Mouse (Mus musculus): ENCODE results near the gene Alkbh2. TPM values are rescaled to one million over a fixed set of nuclear protein-coding genes. Genes with fewer than 3 reads are reported as not detected.

Alkbh2 gene
- polyA plus RNA-seq, 1 experiment from 2014 or later: 12.6 TPM

GRCm38 (mm10) chr5:114091057-114091807 is 36.8 kb downstream of the Alkbh2 start, which contains the start of gene Svop:
Svop (minus strand) TSS chr5:114091570.
- peak within 1 kb of the TSS; percentile 79 for H3K27ac ChIP-seq (ENCODE audit: low read depth, low read length)
- peak within 1 kb of the TSS; percentile 39 for H3K4me3 ChIP-seq (ENCODE audit: low read depth, low read length)
- WGBS: 2% methylated on average over 40 of the region's 40 CpGs
- peaks cover 3% of the 10 kb centered on the region; the same call in 1 of the 2 replicates for H3K4me1 ChIP-seq (replicated peaks; ENCODE audit: control insufficient read depth, insufficient read depth, low read length)
- ATAC-seq (replicated peaks; ENCODE audit: low FRiP score): peak; percentile 64
- peak within 1 kb of the TSS; percentile 45 for H3K4me2 ChIP-seq (ENCODE audit: low read depth, low read length, severe bottlenecking)
- no peaks in the 10 kb centered on the region for H3K36me3 ChIP-seq (ENCODE audit: control insufficient read depth, insufficient read depth, low read length)
- peak; percentile 92 for DNase-seq (ENCODE audit: low spot score)
- no peaks in the 10 kb centered on the region for H3K27me3 ChIP-seq (ENCODE audit: control insufficient read depth, insufficient read depth, low read length)
- H3K9ac ChIP-seq (ENCODE audit: low read length): peak within 1 kb of the TSS; percentile 71
- no peaks in the 10 kb centered on the region for H3K9me3 ChIP-seq (ENCODE audit: control insufficient read depth, low read length)

GRCm38 (mm10) chr5:114090421-114091013 is 37.5 kb downstream of the Alkbh2 start:
- 19% methylated on average over 7 of the region's 7 CpGs for WGBS
- Histone ChIP-seq H3K36me3 (ENCODE audit: control insufficient read depth, insufficient read depth, low read length) (no peaks in the 10 kb centered on the region), H3K4me2 (ENCODE audit: low read depth, low read length, severe bottlenecking) (peak overlapping the region; percentile 45), H3K27ac (ENCODE audit: low read depth, low read length) (no peak overlapping the region), H3K9ac (ENCODE audit: low read length) (peak overlapping the region; percentile 71), H3K4me1 (replicated peaks; ENCODE audit: control insufficient read depth, insufficient read depth, low read length) (peaks cover 3% of the 10 kb centered on the region; the same call in 1 of the 2 replicates), H3K4me3 (ENCODE audit: low read depth, low read length) (peak overlapping the region; percentile 39), H3K27me3 (ENCODE audit: control insufficient read depth, insufficient read depth, low read length) (no peaks in the 10 kb centered on the region), H3K9me3 (ENCODE audit: control insufficient read depth, low read length) (no peaks in the 10 kb centered on the region)
- no peak for ATAC-seq (replicated peaks; ENCODE audit: low FRiP score)
- no peak for DNase-seq (ENCODE audit: low spot score)

GRCm38 (mm10) chr5:114087875-114088480 is 40.0 kb downstream of the Alkbh2 start:
- Histone ChIP-seq H3K9ac (ENCODE audit: low read length) (no peak overlapping the region), H3K4me2 (ENCODE audit: low read depth, low read length, severe bottlenecking) (no peak overlapping the region), H3K27ac (ENCODE audit: low read depth, low read length) (no peak overlapping the region), H3K36me3 (ENCODE audit: control insufficient read depth, insufficient read depth, low read length) (no peaks in the 10 kb centered on the region), H3K9me3 (ENCODE audit: control insufficient read depth, low read length) (no peaks in the 10 kb centered on the region), H3K4me1 (replicated peaks; ENCODE audit: control insufficient read depth, insufficient read depth, low read length) (peaks cover 3% of the 10 kb centered on the region; the same call in 1 of the 2 replicates), H3K27me3 (ENCODE audit: control insufficient read depth, insufficient read depth, low read length) (no peaks in the 10 kb centered on the region), H3K4me3 (ENCODE audit: low read depth, low read length) (no peak overlapping the region)
- ATAC-seq (replicated peaks; ENCODE audit: low FRiP score) (no peak), DNase-seq (ENCODE audit: low spot score) (no peak)
- 79% methylated on average over 12 of the region's 12 CpGs for WGBS

GRCm38 (mm10) chr5:114085501-114085900 is 42.5 kb downstream of the Alkbh2 start:
- H3K9me3 ChIP-seq (ENCODE audit: control insufficient read depth, low read length): no peaks in the 10 kb centered on the region
- DNase-seq (ENCODE audit: low spot score): no peak
- H3K27ac ChIP-seq (ENCODE audit: low read depth, low read length): no peak overlapping the region
- no peak overlapping the region for H3K4me2 ChIP-seq (ENCODE audit: low read depth, low read length, severe bottlenecking)
- WGBS: 84% methylated on average over 14 of the region's 14 CpGs
- ATAC-seq (replicated peaks; ENCODE audit: low FRiP score): no peak
- H3K9ac ChIP-seq (ENCODE audit: low read length): no peak overlapping the region
- no peaks in the 10 kb centered on the region for H3K27me3 ChIP-seq (ENCODE audit: control insufficient read depth, insufficient read depth, low read length)
- no peaks in the 10 kb centered on the region for H3K4me1 ChIP-seq (replicated peaks; ENCODE audit: control insufficient read depth, insufficient read depth, low read length)
- no peaks in the 10 kb centered on the region for H3K36me3 ChIP-seq (ENCODE audit: control insufficient read depth, insufficient read depth, low read length)
- no peak overlapping the region for H3K4me3 ChIP-seq (ENCODE audit: low read depth, low read length)

GRCm38 (mm10) chr5:114077009-114077408 is 51.0 kb downstream of the Alkbh2 start:
- WGBS: 58% methylated on average over 8 of the region's 8 CpGs
- H3K27ac ChIP-seq (ENCODE audit: low read depth, low read length): no peak overlapping the region
- no peaks in the 10 kb centered on the region for H3K9me3 ChIP-seq (ENCODE audit: control insufficient read depth, low read length)
- no peaks in the 10 kb centered on the region for H3K27me3 ChIP-seq (ENCODE audit: control insufficient read depth, insufficient read depth, low read length)
- H3K36me3 ChIP-seq (ENCODE audit: control insufficient read depth, insufficient read depth, low read length): no peaks in the 10 kb centered on the region
- ATAC-seq (replicated peaks; ENCODE audit: low FRiP score): no peak
- no peaks in the 10 kb centered on the region for H3K4me1 ChIP-seq (replicated peaks; ENCODE audit: control insufficient read depth, insufficient read depth, low read length)
- no peak for DNase-seq (ENCODE audit: low spot score)
- no peak overlapping the region for H3K9ac ChIP-seq (ENCODE audit: low read length)
- no peak overlapping the region for H3K4me2 ChIP-seq (ENCODE audit: low read depth, low read length, severe bottlenecking)
- no peak overlapping the region for H3K4me3 ChIP-seq (ENCODE audit: low read depth, low read length)

Other genes with a start within 250 kb of the Alkbh2 start
- 231 and 246 TPM in 2 replicates for gene Coro1c, start 219.5 kb downstream of the Alkbh2 start, polyA plus RNA-seq (2014; fragmentation: Nextera tagmentation; extraction: Ambion mirVana)
- gene Ssh1, start 134.3 kb downstream of the Alkbh2 start, polyA plus RNA-seq (2014; fragmentation: Nextera tagmentation; extraction: Ambion mirVana): 25.7 and 28.7 TPM in 2 replicates
- gene Dao, start 124.5 kb downstream of the Alkbh2 start, polyA plus RNA-seq (2014; fragmentation: Nextera tagmentation; extraction: Ambion mirVana): not detected in 2 replicates
- gene Usp30, start 62.8 kb downstream of the Alkbh2 start, polyA plus RNA-seq (2014; fragmentation: Nextera tagmentation; extraction: Ambion mirVana): 13.9 and 14.0 TPM in 2 replicates
- gene Svop, start 36.6 kb downstream of the Alkbh2 start, polyA plus RNA-seq (2014; fragmentation: Nextera tagmentation; extraction: Ambion mirVana): 17.6 and 19.4 TPM in 2 replicates
- 49.4 and 50.6 TPM in 2 replicates for gene Ung, start 2.2 kb upstream of the Alkbh2 start, polyA plus RNA-seq (2014; fragmentation: Nextera tagmentation; extraction: Ambion mirVana)
- 1.3 and 1.9 TPM in 2 replicates for gene Acacb, start 18.3 kb upstream of the Alkbh2 start, polyA plus RNA-seq (2014; fragmentation: Nextera tagmentation; extraction: Ambion mirVana)
- 0.25 and 0.60 TPM in 2 replicates for gene Foxn4, start 145.6 kb upstream of the Alkbh2 start, polyA plus RNA-seq (2014; fragmentation: Nextera tagmentation; extraction: Ambion mirVana)
- 0.91 and 0.97 TPM in 2 replicates for gene Myo1h, start 160.9 kb upstream of the Alkbh2 start, polyA plus RNA-seq (2014; fragmentation: Nextera tagmentation; extraction: Ambion mirVana)